Mouse (Mus musculus) thymus, adult 2 months (tissue): ENCODE measurements around the gene St6galnac3. TPM values are rescaled to one million over a fixed set of nuclear protein-coding genes. Genes with fewer than 3 reads are reported as not detected.

Experiments
- DNase-seq: peaks from one replicate; pipeline ENCODE4 v3.0.0; 2021
- H3K27ac ChIP-seq: fragments of 200-500 bp; 2 replicates; pipeline ENCODE4 v1.5.1; 2012; ENCODE audit warnings: low read length, control low read depth; ENCODE audit not compliant: control insufficient read depth, insufficient read depth
- H3K27me3 ChIP-seq: fragments of 200-500 bp; 2 replicates; pipeline ENCODE4 v1.6.1; 2012; ENCODE audit warnings: mild to moderate bottlenecking, low read length, moderate library complexity, mixed read lengths; ENCODE audit not compliant: control insufficient read depth, insufficient read depth
- H3K36me3 ChIP-seq: fragments of 200-500 bp; 2 replicates; pipeline ENCODE4 v1.6.1; 2012; ENCODE audit warnings: mild to moderate bottlenecking, low read length, moderate library complexity; ENCODE audit not compliant: control insufficient read depth, insufficient read depth
- H3K4me1 ChIP-seq: fragments of 200-500 bp; replicated peaks from 2 replicates; pipeline ENCODE4 v1.6.1; 2012; ENCODE audit warnings: low read length; ENCODE audit not compliant: control insufficient read depth, insufficient read depth
- H3K4me3 ChIP-seq: fragments of 200-500 bp; 2 replicates; pipeline ENCODE4 v1.5.1; 2012; ENCODE audit warnings: mild to moderate bottlenecking, low read length, control low read depth, moderate library complexity; ENCODE audit not compliant: control insufficient read depth, insufficient read depth
- CTCF ChIP-seq: fragments of 200-500 bp; IDR thresholded peaks from 2 replicates; pipeline ENCODE4 v1.5.1; 2012; ENCODE audit warnings: mild to moderate bottlenecking, control low read depth, low read length, moderate library complexity, borderline replicate concordance; ENCODE audit not compliant: control insufficient read depth, poor library complexity, insufficient read depth; ENCODE audit errors: extremely low read depth
- POLR2A ChIP-seq: fragments of 200-500 bp; IDR thresholded peaks from 2 replicates; pipeline ENCODE4 v1.6.1; 2012; ENCODE audit warnings: mild to moderate bottlenecking, low read length, control low read depth, moderate library complexity; ENCODE audit not compliant: control insufficient read depth, poor library complexity, insufficient read depth; ENCODE audit errors: extremely low read depth
- WGBS: fragments of 180-500 bp; shearing (Covaris S2); methylation state at CpG from one replicate; pipeline ENCODE4 v1.1.7; 2018; 5-methylcytosine and 5-hydroxymethylcytosine counted together
- polyA plus RNA-seq: library from polyadenylated mRNA; depleted of rRNA; stranded (reverse); fragments of >200 nt; gene quantifications from 2 replicates; pipeline ENCODE4 v1.2.3, GENCODE M21; 2012

St6galnac3 gene
- polyA plus RNA-seq, 1 experiment, result 1.3 TPM

DNA sequence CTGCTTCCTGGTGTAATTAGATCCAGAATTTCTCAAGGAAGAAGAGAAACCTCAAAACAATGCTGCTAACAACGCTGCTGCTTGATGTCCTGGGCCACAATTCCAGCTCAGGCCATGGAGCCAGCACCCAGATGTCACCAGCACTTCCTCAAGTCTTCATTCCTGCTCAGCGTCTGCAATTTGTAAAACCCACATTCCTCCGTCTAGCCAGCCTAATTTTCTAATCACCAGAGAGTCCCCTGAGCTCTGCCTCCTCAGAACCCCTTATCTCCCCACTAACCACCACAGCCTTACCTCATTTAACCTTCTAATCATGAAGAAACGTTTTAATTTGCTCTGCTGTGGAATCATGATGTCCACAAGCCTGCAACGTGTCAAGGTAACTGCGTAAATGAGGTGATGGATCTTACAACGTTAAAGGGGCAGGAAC, 213.8 kb downstream of the St6galnac3 start:
- WGBS, result 69% methylated on average over 7 of the region's 7 CpGs
- H3K4me3 ChIP-seq, result no peak overlapping the region
- TF ChIP-seq POLR2A, result no peak
- TF ChIP-seq CTCF, result no peak
- no peaks in the 10 kb centered on the region for H3K36me3 ChIP-seq
- no peaks in the 10 kb centered on the region for H3K4me1 ChIP-seq
- H3K27ac ChIP-seq, result no peak overlapping the region
- no peaks in the 10 kb centered on the region for H3K27me3 ChIP-seq
- DNase-seq, result no peak

DNA sequence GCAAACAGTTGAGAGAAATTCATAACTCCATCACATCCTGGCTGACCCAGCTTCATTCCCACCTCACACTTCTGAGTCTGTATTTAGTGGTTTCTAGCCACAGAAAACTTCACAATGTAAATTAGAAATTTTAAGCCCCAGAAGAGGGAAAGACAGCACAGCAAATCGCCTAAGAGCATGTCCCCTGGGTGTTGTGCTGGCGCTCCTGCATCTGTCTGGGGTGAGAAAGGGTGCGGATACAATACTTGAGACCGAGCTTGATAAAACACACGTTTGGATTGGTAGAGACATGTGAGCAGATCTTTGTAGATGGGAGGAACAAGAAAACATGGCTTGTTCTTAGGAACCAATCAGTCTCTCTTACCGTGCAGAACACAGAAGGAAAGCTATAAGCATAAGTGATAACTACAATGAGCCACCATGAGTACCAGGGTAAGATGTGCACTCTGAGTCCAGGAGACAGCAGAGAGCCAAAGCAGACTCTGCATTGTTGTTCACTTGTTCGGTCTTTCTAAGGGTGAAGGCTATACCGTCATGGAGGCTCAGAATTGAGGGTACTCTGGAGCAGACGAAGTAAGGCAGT, 214.8 kb downstream of the St6galnac3 start:
- WGBS, result 95% methylated on average over 9 of the region's 9 CpGs
- Histone ChIP-seq H3K27ac (no peak overlapping the region), H3K4me1 (no peaks in the 10 kb centered on the region), H3K27me3 (no peaks in the 10 kb centered on the region), H3K36me3 (no peaks in the 10 kb centered on the region), H3K4me3 (no peak overlapping the region)
- no peak for DNase-seq
- no peak for TF ChIP-seq CTCF

DNA sequence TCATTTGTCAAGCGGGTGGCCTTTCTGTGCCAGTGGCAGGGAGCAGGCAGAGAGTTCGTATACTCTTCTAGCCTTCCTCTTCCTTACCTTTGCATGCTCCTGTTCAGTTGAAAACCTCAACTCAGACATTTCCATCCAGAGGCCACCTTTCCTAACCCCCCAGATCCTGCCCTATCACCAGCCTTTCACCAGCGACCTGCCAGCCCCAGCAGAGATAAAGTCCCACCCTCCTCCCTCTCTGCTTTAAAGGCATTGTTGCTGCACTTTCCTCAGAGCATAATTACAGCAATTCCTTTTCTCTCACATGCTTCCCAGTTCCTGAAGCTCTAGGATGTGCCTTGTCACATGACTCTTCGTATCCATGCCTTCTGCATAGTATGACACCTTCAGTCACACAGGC, 215.3 kb downstream of the St6galnac3 start:
- no peak for TF ChIP-seq CTCF
- TF ChIP-seq POLR2A, result no peak

DNA sequence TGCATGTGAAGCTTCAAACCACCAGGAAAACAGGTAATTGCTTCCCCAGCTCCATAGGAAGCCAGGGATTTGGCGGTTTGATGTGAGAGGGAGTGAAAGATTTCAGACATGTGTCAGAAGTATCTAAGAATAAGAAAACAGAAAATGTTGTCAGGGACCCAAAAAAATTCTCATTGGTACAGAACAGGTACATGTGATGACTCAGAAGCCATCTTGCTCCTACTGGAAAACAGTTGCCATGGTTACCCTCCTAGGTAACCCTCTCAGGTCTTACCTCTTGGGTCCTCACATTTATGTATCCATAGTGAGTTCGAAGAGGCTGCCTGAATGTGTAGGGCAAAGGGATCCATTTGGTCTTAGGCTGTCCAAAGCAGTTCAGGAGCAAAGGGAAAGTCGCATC, 215.9 kb downstream of the St6galnac3 start:
- no peaks in the 10 kb centered on the region for H3K36me3 ChIP-seq
- no peak overlapping the region for H3K4me3 ChIP-seq
- over 99% methylated on average over 3 of the region's 3 CpGs for WGBS
- H3K4me1 ChIP-seq, result no peaks in the 10 kb centered on the region
- no peak for DNase-seq
- no peak for TF ChIP-seq POLR2A
- no peak for TF ChIP-seq CTCF
- no peak overlapping the region for H3K27ac ChIP-seq
- no peaks in the 10 kb centered on the region for H3K27me3 ChIP-seq

More for the DNA sequence above, 215.3 kb downstream of the St6galnac3 start:
- no peak overlapping the region for H3K27ac ChIP-seq
- no peaks in the 10 kb centered on the region for H3K36me3 ChIP-seq
- 88% methylated on average over 4 of the region's 4 CpGs for WGBS
- DNase-seq, result no peak
- H3K4me3 ChIP-seq, result no peak overlapping the region
- no peaks in the 10 kb centered on the region for H3K27me3 ChIP-seq
- H3K4me1 ChIP-seq, result no peaks in the 10 kb centered on the region

DNA sequence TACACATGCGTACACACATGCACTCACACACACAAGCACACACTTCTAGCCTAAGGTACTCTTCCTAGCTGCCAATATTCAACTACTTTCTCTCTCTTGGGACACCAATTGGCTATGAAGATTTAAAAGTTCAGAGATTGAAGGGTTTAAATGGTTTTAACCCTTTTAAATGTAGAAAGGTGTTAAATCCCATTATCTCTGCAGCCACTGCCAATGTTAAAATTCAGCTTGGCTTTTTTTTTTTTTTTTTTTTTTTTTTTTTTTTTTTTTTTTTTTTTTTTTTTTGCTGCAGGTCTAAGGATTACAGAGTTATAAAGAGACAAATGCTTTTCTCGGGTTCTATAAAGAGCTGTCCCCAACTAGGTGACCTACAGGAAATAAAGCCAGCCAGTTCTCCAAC, 216.4 kb downstream of the St6galnac3 start:
- H3K4me1 ChIP-seq, result no peaks in the 10 kb centered on the region
- H3K36me3 ChIP-seq, result no peaks in the 10 kb centered on the region
- H3K27ac ChIP-seq, result no peak overlapping the region
- no peaks in the 10 kb centered on the region for H3K27me3 ChIP-seq
- 92% methylated on average over 2 of the region's 2 CpGs for WGBS
- DNase-seq, result no peak
- H3K4me3 ChIP-seq, result no peak overlapping the region
- no peak for TF ChIP-seq POLR2A
- no peak for TF ChIP-seq CTCF

DNA sequence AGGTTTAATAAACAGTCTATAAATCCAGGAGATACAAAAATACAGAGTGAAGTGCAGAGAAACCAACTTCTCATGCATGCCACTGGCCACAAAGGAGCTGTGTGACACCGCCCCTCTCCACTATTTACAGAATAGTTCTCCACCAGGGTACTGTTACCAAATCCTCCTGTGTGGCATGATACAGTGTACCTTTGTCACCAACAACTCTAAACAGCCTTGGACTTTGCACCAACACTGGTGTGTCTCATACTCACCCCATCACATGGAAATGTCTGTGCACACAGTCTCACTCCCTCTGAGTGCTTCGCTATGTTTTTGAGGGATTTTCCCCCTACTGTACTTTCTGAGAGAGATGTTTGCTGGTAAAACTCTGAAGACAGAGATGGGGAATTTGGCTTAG, 217.4 kb downstream of the St6galnac3 start:
- no peak for DNase-seq
- Histone ChIP-seq H3K27ac (no peak overlapping the region), H3K4me3 (no peak overlapping the region), H3K4me1 (no peaks in the 10 kb centered on the region), H3K27me3 (no peaks in the 10 kb centered on the region), H3K36me3 (no peaks in the 10 kb centered on the region)
- no peak for TF ChIP-seq POLR2A
- 96% methylated on average over 2 of the region's 2 CpGs for WGBS

DNA sequence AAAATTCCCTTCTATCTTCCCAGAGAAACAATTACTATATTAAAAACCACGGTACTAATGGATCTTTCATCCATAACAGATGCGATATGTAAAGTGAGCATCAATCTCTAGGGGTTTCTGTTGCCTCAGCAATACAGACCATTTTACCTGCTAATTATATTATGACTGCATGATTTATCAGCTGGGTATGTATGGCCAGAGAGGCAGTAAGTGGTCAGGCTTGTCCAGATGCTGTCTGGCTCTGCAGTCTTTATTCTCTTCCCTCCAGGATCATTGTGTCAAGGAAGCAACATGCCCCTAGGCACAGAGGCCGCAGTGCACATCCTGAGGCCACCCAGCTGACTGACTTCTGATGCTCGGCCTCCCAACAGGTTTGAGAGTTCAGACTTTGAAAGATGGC, 222.5 kb downstream of the St6galnac3 start:
- DNase-seq, result no peak
- H3K27me3 ChIP-seq, result no peaks in the 10 kb centered on the region
- no peak overlapping the region for H3K27ac ChIP-seq
- TF ChIP-seq POLR2A (no peak), CTCF (no peak)
- no peaks in the 10 kb centered on the region for H3K36me3 ChIP-seq
- H3K4me3 ChIP-seq, result no peak overlapping the region
- WGBS, result 96% methylated on average over 4 of the region's 4 CpGs
- no peaks in the 10 kb centered on the region for H3K4me1 ChIP-seq
